Mouse (Mus musculus) C2C12 (cell line): ENCODE data around the gene Trp73. TPM values are rescaled to one million over a fixed set of nuclear protein-coding genes. Genes with fewer than 3 reads are reported as not detected.

Experiments
- H3K27me3 ChIP-seq: one replicate; pipeline ENCODE4 v1.6.1; 2011; ENCODE audit not compliant: control insufficient read depth, insufficient read depth, insufficient read length
- H3K36me3 ChIP-seq: one replicate; pipeline ENCODE4 v1.6.1; 2011; ENCODE audit not compliant: control insufficient read depth, insufficient read depth
- H3K4me3 ChIP-seq: one replicate; pipeline ENCODE4 v1.5.1; 2011; ENCODE audit warnings: mild to moderate bottlenecking, control low read depth; ENCODE audit not compliant: poor library complexity, insufficient read depth, severe bottlenecking
- H3K79me2 ChIP-seq: one replicate; pipeline ENCODE4 v1.6.1; 2011; ENCODE audit not compliant: control insufficient read depth, insufficient read depth
- H3K79me3 ChIP-seq: one replicate; pipeline ENCODE4 v1.6.1; 2011; ENCODE audit warnings: low read depth, control low read depth
- H3ac ChIP-seq: one replicate; pipeline ENCODE3; 2011; ENCODE audit warnings: low read depth; ENCODE audit not compliant: control insufficient read depth, insufficient read length
- CEBPB ChIP-seq: IDR thresholded peaks from one replicate; pipeline ENCODE4 v1.6.1; 2011; ENCODE audit warnings: low read depth, mild to moderate bottlenecking, control low read depth, moderate library complexity
- CTCF ChIP-seq: IDR thresholded peaks from one replicate; pipeline ENCODE4 v1.5.1; 2011; ENCODE audit not compliant: control insufficient read depth, insufficient read depth, insufficient read length
- FOSL1 ChIP-seq: IDR thresholded peaks from one replicate; pipeline ENCODE4 v1.8.0; 2011; ENCODE audit warnings: mild to moderate bottlenecking, low read length; ENCODE audit not compliant: poor library complexity, insufficient read depth, severe bottlenecking
- MAX ChIP-seq: IDR thresholded peaks from one replicate; pipeline ENCODE4 v1.6.1; 2011; ENCODE audit warnings: mild to moderate bottlenecking, control low read depth
- MYOD1 ChIP-seq: IDR thresholded peaks from one replicate; pipeline ENCODE4 v1.6.1; 2011; ENCODE audit warnings: low read depth; ENCODE audit not compliant: control insufficient read depth, insufficient read length
- MYOG ChIP-seq: IDR thresholded peaks from one replicate; pipeline ENCODE4 v1.6.1; 2011; ENCODE audit not compliant: control insufficient read depth, insufficient read length; ENCODE audit errors: extremely low read depth
- USF1 ChIP-seq: IDR thresholded peaks from one replicate; pipeline ENCODE4 v1.6.1; 2011; ENCODE audit warnings: low read depth, mild to moderate bottlenecking, control low read depth, moderate library complexity
- polyA plus RNA-seq: library from polyadenylated mRNA; unstranded; fragments of >200 nt; fragmentation: generic; extraction: Trizol; gene quantifications from one replicate; pipeline ENCODE4 v1.2.1, GENCODE M21; 2012; ENCODE audit warnings: missing spikeins

The Trp73 gene
- polyA plus RNA-seq, 1 experiment: 0.01 TPM

DNA sequence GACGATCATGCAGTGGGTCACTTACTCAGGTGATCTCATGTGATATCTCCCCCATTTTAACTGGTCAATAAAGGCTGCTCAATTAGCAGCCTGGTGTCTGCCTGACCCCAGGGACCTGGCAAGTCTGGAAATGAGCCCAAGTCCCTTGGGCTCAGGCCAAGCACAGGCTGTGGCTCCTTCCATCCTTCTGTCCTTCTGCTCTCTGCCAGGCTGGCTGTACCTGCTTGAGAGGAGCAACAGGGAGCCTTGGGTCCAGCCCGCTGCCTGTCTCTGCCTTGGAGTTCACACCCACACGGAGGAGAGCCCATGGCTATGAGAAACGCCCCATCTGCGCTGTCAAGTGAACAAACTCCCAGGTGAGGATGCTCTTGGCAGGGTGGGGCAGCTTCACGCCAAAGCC lies 43.9 kb downstream of the Trp73 start:
- H3K79me3 ChIP-seq: no peaks in the 10 kb centered on the region
- no peaks in the 10 kb centered on the region for H3K36me3 ChIP-seq
- no peak overlapping the region for H3K4me3 ChIP-seq
- H3ac ChIP-seq: no peak overlapping the region
- peaks cover 5% of the 10 kb centered on the region for H3K27me3 ChIP-seq
- no peaks in the 10 kb centered on the region for H3K79me2 ChIP-seq
- TF ChIP-seq FOSL1 (no peak), MYOG (no peak), USF1 (no peak), MAX (no peak), CTCF (no peak)

- H3K4me3 ChIP-seq: no peak overlapping the region
Measured at GRCm38 (mm10) chr4:154093210-154093609, 46.8 kb downstream of the Trp73 start.

GRCm38 (mm10) chr4:154091356-154091755 lies 48.7 kb downstream of the Trp73 start:
- TF ChIP-seq USF1 (no peak), CTCF (no peak), MYOG (no peak), FOSL1 (no peak), MAX (no peak), CEBPB (no peak), MYOD1 (no peak)
- no peak overlapping the region for H3ac ChIP-seq
- H3K36me3 ChIP-seq: no peaks in the 10 kb centered on the region
- H3K79me2 ChIP-seq: no peaks in the 10 kb centered on the region
- no peak overlapping the region for H3K4me3 ChIP-seq
- H3K27me3 ChIP-seq: peaks cover 32% of the 10 kb centered on the region
- H3K79me3 ChIP-seq: no peaks in the 10 kb centered on the region

More at GRCm38 (mm10) chr4:154093210-154093609, 46.8 kb downstream of the Trp73 start:
- Histone ChIP-seq H3K36me3 (no peaks in the 10 kb centered on the region), H3K27me3 (peaks cover 16% of the 10 kb centered on the region), H3ac (no peak overlapping the region), H3K79me2 (no peaks in the 10 kb centered on the region), H3K79me3 (no peaks in the 10 kb centered on the region)
- TF ChIP-seq MYOD1 (no peak), CTCF (no peak), FOSL1 (no peak), MAX (no peak), MYOG (no peak), USF1 (no peak), CEBPB (no peak)

DNA sequence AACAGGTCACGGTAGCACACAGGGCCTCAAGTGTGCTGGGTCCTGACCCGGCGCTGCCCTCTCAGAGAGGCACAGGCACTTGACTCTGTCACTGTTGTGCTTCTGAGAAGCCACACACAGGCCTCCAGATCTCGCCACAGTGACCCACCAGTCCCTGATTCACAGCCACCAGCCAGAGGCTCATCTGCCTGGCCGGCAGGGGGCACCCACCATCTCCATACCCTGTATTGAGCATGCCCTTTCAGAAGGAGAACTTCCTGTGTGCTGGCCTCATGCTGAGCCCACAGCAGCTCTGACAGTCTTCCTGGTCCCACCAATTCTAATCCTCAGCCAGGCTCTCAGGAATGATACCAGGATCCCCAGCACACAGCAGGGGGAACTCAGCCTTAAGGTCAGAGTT lies 50.8 kb downstream of the Trp73 start:
- H3K79me3 ChIP-seq: no peaks in the 10 kb centered on the region
- TF ChIP-seq MYOG (no peak), CTCF (no peak), MAX (no peak), MYOD1 (no peak), CEBPB (no peak), FOSL1 (no peak), USF1 (no peak)
- no peaks in the 10 kb centered on the region for H3K36me3 ChIP-seq
- H3K4me3 ChIP-seq: no peak overlapping the region
- no peak overlapping the region for H3ac ChIP-seq
- H3K79me2 ChIP-seq: no peaks in the 10 kb centered on the region
- peaks cover 35% of the 10 kb centered on the region for H3K27me3 ChIP-seq

- peaks cover 30% of the 10 kb centered on the region for H3K27me3 ChIP-seq
- TF ChIP-seq CTCF (no peak), MAX (no peak), CEBPB (no peak), FOSL1 (no peak), MYOG (no peak), MYOD1 (no peak), USF1 (no peak)
- no peaks in the 10 kb centered on the region for H3K79me2 ChIP-seq
- no peaks in the 10 kb centered on the region for H3K79me3 ChIP-seq
- H3K36me3 ChIP-seq: no peaks in the 10 kb centered on the region
- no peak overlapping the region for H3K4me3 ChIP-seq
- no peak overlapping the region for H3ac ChIP-seq
Measured at GRCm38 (mm10) chr4:154086436-154086835, 53.6 kb downstream of the Trp73 start.

DNA sequence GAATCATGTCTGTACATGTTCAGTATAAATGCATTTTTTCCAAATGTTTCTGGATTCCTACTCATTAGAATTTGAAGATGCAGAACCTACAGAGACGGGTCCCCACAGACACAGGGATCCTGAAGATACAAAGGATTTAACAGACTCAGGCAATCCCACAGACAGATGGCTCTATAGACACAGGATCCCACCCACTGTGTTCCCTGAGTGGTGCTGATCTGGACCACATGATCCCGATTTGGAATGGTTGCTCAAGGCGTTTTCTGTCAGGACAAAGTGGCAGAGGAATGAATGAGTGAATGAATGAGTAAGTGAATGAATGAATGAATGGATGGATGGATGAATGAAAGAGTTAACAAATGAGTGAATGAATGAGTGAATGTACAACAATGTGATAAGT lies 54.2 kb downstream of the Trp73 start:
- peaks cover 27% of the 10 kb centered on the region for H3K27me3 ChIP-seq
- H3K79me2 ChIP-seq: no peaks in the 10 kb centered on the region
- no peaks in the 10 kb centered on the region for H3K79me3 ChIP-seq
- H3K36me3 ChIP-seq: no peaks in the 10 kb centered on the region
- TF ChIP-seq USF1 (no peak), CTCF (no peak), CEBPB (no peak), MYOG (no peak), MAX (no peak), MYOD1 (no peak), FOSL1 (no peak)
- H3K4me3 ChIP-seq: no peak overlapping the region
- H3ac ChIP-seq: no peak overlapping the region
